Mouse (Mus musculus): ENCODE data around the gene 4930486L24Rik. TPM values are rescaled to one million over a fixed set of nuclear protein-coding genes. Genes with fewer than 3 reads are reported as not detected.

The 4930486L24Rik gene
- 0.20 TPM in 1 of 2 replicates, not detected in the other for polyA plus RNA-seq (2012; ENCODE audit: low replicate concordance)

DNA sequence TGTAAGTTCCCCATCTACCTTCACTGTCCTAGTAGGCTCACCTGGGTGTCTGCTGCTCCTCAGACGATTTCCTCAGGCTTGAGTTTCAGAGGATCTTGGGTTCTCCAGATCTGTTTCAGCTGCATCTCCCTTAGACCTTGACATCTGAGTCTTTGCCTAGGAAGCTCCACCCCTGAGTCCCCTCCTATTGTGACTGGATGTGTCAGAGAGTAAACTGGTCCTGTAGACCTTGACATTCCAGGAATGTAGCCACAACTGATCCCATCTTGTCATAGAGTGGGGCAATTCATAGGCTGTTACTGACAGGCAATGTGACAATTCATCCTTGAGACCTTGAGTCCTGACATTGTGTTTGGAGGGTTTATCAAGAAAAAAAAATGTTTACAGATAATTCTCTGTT, at the start of gene 4930486L24Rik:
Gene 4930486L24Rik (minus strand): TSS at position 195 of the 400 bp plus-strand sequence.

DNA sequence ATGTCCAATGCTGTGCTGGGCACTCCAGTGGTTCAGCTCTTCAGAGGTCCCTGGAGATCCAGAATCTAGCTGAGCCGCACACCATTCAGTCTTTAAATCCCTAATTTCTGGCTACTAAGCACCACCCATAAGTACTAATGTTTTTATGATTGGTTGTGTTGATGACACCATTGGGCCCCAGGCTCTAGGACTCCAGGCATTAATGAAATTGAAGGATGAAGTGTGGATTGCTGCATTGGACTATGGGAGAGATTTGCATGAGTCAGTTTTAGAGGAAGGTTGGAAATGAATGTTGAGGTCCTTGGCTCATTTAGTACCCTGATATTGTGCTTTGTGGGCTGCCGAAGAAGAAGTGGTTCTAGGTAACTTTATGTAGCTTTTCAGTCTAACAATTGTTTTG, 40.5 kb upstream of the 4930486L24Rik start, which contains the start of gene Tpbpb:
Gene Tpbpb (minus strand): TSS at position 101 of the 400 bp plus-strand sequence.

GRCm38 (mm10) chr13:60897328-60897727, 33.1 kb upstream of the 4930486L24Rik start, which contains the start of gene Ctla2b:
Ctla2b (minus strand) TSS chr13:60897447.

DNA sequence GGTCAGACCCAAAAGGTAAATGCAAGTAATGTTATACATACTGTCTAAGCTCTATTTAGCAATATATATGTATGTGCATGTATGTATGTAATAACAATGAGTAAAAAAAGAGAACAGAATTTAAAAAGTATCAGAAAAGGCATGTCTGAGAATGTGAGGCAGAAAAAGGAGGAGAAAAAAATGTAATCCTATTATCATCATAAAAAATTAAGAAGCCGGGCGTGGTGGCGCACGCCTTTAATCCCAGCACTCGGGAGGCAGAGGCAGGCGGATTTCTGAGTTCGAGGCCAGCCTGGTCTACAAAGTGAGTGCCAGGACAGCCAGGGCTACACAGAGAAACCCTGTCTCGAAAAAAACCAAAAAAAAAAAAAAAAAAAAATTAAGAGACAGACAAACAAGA, 32.5 kb upstream of the 4930486L24Rik start, which contains the start of gene Gm49392:
Gene Gm49392 (minus strand): TSS at position 101 of the 400 bp plus-strand sequence.

GRCm38 (mm10) chr13:60802749-60803148, 61.5 kb downstream of the 4930486L24Rik start, which contains the start of gene Ctsll3:
Ctsll3 (minus strand) TSS chr13:60802849.

Other genes starting within 250 kb of the 4930486L24Rik start
- gene BC051665, start 78.1 kb downstream of the 4930486L24Rik start, polyA plus RNA-seq (2012; ENCODE audit: low replicate concordance), result not detected in 2 replicates
- not detected in 2 replicates for gene Ctsll3, start 61.6 kb downstream of the 4930486L24Rik start, polyA plus RNA-seq (2012; ENCODE audit: low replicate concordance)
- gene Gm49392, start 32.4 kb upstream of the 4930486L24Rik start, polyA plus RNA-seq (2012; ENCODE audit: low replicate concordance), result not detected in 2 replicates
- gene Ctla2b, start 33.0 kb upstream of the 4930486L24Rik start, polyA plus RNA-seq (2012; ENCODE audit: low replicate concordance), result not detected in 2 replicates
- not detected in 2 replicates for gene Tpbpb, start 40.4 kb upstream of the 4930486L24Rik start, polyA plus RNA-seq (2012; ENCODE audit: low replicate concordance)
- gene Gm49393, start 71.1 kb upstream of the 4930486L24Rik start, polyA plus RNA-seq (2012; ENCODE audit: low replicate concordance), result not detected in 2 replicates
- not detected in 2 replicates for gene Gm49391, start 72.1 kb upstream of the 4930486L24Rik start, polyA plus RNA-seq (2012; ENCODE audit: low replicate concordance)
- 0.46 and 1.5 TPM in 2 replicates for gene Ctla2a, start 72.2 kb upstream of the 4930486L24Rik start, polyA plus RNA-seq (2012; ENCODE audit: low replicate concordance)
- gene Tpbpa, start 77.5 kb upstream of the 4930486L24Rik start, polyA plus RNA-seq (2012; ENCODE audit: low replicate concordance), result not detected in 2 replicates
- gene Ctsj, start 141.5 kb upstream of the 4930486L24Rik start, polyA plus RNA-seq (2012; ENCODE audit: low replicate concordance), result not detected in 2 replicates
- gene Ctsq, start 176.2 kb upstream of the 4930486L24Rik start, polyA plus RNA-seq (2012; ENCODE audit: low replicate concordance), result not detected in 2 replicates